Mouse (Mus musculus): Measurements from ENCODE around the gene Adar. TPM values are rescaled to one million over a fixed set of nuclear protein-coding genes. Genes with fewer than 3 reads are reported as not detected.

Gene Adar
- polyA plus RNA-seq, 1 experiment from 2014 or later, result 31.6 TPM

DNA sequence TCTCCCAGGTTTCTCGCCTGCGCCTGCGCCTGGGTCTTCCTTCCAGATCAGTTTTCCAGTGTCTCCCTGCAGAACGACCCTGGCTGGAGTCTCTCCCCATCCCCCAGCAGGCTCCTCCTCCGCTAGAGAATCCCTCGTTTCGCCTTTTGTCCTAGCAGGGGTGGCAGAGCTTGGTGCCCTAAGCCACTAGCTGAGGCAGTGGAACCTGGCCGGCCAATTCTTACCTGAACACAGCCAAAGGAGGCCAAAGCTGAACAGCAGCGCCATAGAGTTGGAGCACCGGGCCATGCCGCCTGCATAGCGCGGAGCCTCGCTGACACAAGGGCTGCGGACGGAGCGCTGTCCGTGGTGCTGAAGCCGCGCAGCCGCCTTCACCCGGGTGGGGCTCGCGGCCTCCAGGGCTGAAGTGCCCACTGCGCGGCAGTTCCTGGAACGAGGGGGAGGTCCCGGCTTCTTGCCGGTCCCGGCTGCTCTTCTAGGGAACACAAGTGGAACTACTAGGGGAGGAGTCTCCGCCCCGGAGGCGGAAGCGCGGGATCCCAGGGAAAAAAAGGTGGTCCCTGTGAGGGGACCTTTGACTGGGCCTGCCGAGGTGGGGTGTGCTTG is 49.4 kb downstream of the Adar start, which contains the start of gene Chrnb2:
Chrnb2 (minus strand) TSS at position 514 of the 606 bp plus-strand sequence.
- WGBS, result under 1% methylated on average over 36 of the region's 36 CpGs
- peak; percentile 85 for ATAC-seq (ENCODE audit: low FRiP score)
- peak within 1 kb of the TSS; percentile 71 for H3K4me3 ChIP-seq (replicated peaks; ENCODE audit: low read length)
- H3K27me3 ChIP-seq (ENCODE audit: control insufficient read depth, insufficient read depth, low read length), result no peaks in the 10 kb centered on the region
- peak within 1 kb of the TSS; percentile 78 for H3K4me2 ChIP-seq (replicated peaks)
- H3K36me3 ChIP-seq (replicated peaks; ENCODE audit: control insufficient read depth, insufficient read depth), result peaks cover 38% of the 10 kb centered on the region
- H3K9ac ChIP-seq, result peak within 1 kb of the TSS; percentile 87
- H3K4me1 ChIP-seq (replicated peaks; ENCODE audit: control insufficient read depth, insufficient read depth, low read length), result peaks cover 40% of the 10 kb centered on the region
- H3K27ac ChIP-seq, result peak within 1 kb of the TSS; percentile 91
- no peaks in the 10 kb centered on the region for H3K9me3 ChIP-seq (ENCODE audit: control insufficient read depth, low read length)
- DNase-seq (ENCODE audit: low spot score), result peak; percentile 73

DNA sequence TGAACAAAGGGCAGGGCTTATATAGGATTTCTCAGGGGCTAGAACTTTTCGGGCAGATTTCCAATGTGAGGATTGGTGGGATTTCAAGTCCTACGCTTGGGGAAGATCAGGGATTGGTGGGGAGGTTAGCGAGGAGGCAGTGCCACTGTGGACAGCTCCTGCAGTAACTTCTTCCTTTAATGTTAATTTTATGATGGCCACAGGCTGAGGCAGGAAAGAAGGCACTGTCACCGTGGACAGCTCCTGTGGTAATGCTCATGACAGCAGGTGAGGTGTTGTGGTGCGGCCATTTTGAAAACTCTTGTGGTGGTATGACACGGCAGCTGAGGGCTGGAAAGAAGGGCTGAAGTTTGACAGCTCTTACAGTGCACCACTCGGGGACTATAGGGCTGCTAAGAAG is 54.8 kb downstream of the Adar start:
- H3K36me3 ChIP-seq (replicated peaks; ENCODE audit: control insufficient read depth, insufficient read depth), result no peaks in the 10 kb centered on the region
- no peak overlapping the region for H3K4me3 ChIP-seq (replicated peaks; ENCODE audit: low read length)
- H3K4me1 ChIP-seq (replicated peaks; ENCODE audit: control insufficient read depth, insufficient read depth, low read length), result peaks cover 22% of the 10 kb centered on the region
- H3K9me3 ChIP-seq (ENCODE audit: control insufficient read depth, low read length), result no peaks in the 10 kb centered on the region
- DNase-seq (ENCODE audit: low spot score), result no peak
- H3K4me2 ChIP-seq (replicated peaks), result no peak overlapping the region
- ATAC-seq (ENCODE audit: low FRiP score), result no peak
- H3K9ac ChIP-seq, result no peak overlapping the region
- 83% methylated on average over 7 of the region's 7 CpGs for WGBS
- H3K27ac ChIP-seq, result no peak overlapping the region
- no peaks in the 10 kb centered on the region for H3K27me3 ChIP-seq (ENCODE audit: control insufficient read depth, insufficient read depth, low read length)

DNA sequence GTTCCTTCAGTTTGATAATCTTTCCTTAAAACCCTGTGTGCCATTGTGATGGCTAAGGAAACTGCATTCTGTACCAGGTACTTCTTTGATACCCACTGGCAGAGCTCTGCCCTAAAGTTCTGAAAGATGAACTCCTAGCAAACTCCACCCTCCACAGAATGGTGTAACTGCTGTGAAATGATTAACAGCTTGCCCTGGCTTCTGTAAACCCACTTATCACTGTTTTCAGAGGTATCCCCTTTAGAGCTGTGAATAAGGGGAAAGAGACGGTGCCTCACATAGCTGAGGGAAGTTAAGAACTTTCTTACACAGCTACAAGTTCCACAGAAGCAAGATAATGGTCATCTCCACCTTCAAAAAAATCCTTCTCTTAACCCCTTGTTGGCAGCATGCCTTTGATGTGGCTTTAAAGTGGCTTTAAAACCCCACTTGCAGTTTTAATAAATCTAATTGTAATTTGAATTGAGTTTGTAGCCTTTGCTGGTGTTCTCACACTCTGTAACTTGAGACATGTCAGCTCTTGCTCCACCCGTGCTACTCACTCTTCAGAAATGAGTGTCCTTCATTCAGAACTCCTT is 55.7 kb downstream of the Adar start:
- ATAC-seq (ENCODE audit: low FRiP score) (no peak), DNase-seq (ENCODE audit: low spot score) (no peak)
- no peak overlapping the region for H3K9ac ChIP-seq
- H3K4me3 ChIP-seq (replicated peaks; ENCODE audit: low read length), result no peak overlapping the region
- H3K4me1 ChIP-seq (replicated peaks; ENCODE audit: control insufficient read depth, insufficient read depth, low read length), result peaks cover 26% of the 10 kb centered on the region
- 67% methylated on average over 2 of the region's 2 CpGs for WGBS
- H3K27ac ChIP-seq, result no peak overlapping the region
- no peaks in the 10 kb centered on the region for H3K36me3 ChIP-seq (replicated peaks; ENCODE audit: control insufficient read depth, insufficient read depth)
- no peak overlapping the region for H3K4me2 ChIP-seq (replicated peaks)
- H3K27me3 ChIP-seq (ENCODE audit: control insufficient read depth, insufficient read depth, low read length), result no peaks in the 10 kb centered on the region
- H3K9me3 ChIP-seq (ENCODE audit: control insufficient read depth, low read length), result no peaks in the 10 kb centered on the region

DNA sequence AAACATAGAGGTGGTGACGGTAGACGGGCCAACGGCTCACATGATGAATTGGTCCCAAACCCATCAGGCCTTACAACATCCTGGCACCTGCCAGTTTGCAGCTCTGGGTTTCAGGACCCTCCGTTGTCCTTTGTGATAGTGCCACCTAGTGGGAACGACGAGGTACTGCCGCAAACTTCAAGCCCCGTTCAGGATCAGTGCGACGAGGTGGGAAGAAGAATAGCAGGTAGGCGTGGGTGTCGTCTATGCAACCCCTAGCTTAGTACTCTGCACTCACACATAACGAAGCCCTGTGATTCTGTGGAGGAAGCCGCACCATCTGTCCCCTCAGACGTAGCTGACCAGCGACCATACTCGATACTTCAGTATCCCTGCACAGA is 57.8 kb downstream of the Adar start:
- H3K36me3 ChIP-seq (replicated peaks; ENCODE audit: control insufficient read depth, insufficient read depth), result peaks cover 17% of the 10 kb centered on the region
- peak overlapping the region; percentile 97 for H3K27ac ChIP-seq
- no peaks in the 10 kb centered on the region for H3K9me3 ChIP-seq (ENCODE audit: control insufficient read depth, low read length)
- peak; percentile 93 for DNase-seq (ENCODE audit: low spot score)
- H3K4me1 ChIP-seq (replicated peaks; ENCODE audit: control insufficient read depth, insufficient read depth, low read length), result peaks cover 31% of the 10 kb centered on the region
- peak overlapping the region; percentile 74 for H3K4me2 ChIP-seq (replicated peaks)
- H3K9ac ChIP-seq, result peak overlapping the region; percentile 98
- peak; percentile 80 for ATAC-seq (ENCODE audit: low FRiP score)
- H3K27me3 ChIP-seq (ENCODE audit: control insufficient read depth, insufficient read depth, low read length), result no peaks in the 10 kb centered on the region
- peak overlapping the region; percentile 98 for H3K4me3 ChIP-seq (replicated peaks; ENCODE audit: low read length)
- under 1% methylated on average over 17 of the region's 17 CpGs for WGBS

DNA sequence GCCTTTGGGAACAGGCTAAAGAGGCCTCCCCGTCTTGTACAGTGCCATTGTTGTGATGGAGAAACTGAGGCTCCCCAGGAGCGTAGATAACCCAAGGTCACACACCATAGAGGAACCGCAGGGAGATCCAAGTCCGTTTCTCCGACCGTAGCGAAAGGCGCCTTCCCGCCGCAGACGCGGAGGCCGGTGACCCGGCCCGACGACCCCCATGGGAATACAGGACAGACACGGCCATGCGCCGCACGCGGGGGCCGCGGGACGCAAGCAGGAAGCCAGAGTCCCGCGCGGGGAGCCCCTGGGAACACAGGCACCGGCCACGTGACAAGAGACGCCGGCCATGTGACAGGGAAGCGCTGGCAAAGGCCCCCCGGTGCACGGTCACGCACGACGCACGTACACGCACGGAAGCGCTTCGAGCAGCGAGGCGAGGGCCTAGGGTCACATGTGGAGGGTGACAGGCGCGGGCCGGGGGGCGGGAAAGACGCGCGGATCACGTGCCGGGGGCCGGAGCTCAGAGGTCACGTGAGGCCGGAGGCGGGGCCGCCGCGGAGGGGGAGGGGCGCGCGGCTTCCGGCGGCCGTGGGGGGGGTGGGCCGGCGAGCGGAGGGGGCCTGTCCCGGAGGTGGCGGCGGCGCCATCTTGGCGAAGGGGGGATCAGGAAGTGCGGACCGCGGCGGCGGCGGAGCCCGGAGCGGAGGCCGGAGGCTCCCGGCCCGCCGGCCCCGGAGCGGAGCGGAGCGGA is 58.3 kb downstream of the Adar start, which contains the start of gene Ube2q1:
Ube2q1 (plus strand) TSS at position 649 of the 742 bp plus-strand sequence.
- ATAC-seq (ENCODE audit: low FRiP score), result peak; percentile 96
- peak within 1 kb of the TSS; percentile 98 for H3K9ac ChIP-seq
- under 1% methylated on average over 68 of the region's 90 CpGs for WGBS
- H3K36me3 ChIP-seq (replicated peaks; ENCODE audit: control insufficient read depth, insufficient read depth), result peaks cover 23% of the 10 kb centered on the region
- H3K4me2 ChIP-seq (replicated peaks), result peak within 1 kb of the TSS; percentile 74
- H3K9me3 ChIP-seq (ENCODE audit: control insufficient read depth, low read length), result no peaks in the 10 kb centered on the region
- no peaks in the 10 kb centered on the region for H3K27me3 ChIP-seq (ENCODE audit: control insufficient read depth, insufficient read depth, low read length)
- H3K4me3 ChIP-seq (replicated peaks; ENCODE audit: low read length), result peak within 1 kb of the TSS; percentile 98
- DNase-seq (ENCODE audit: low spot score), result peak; percentile 92
- peaks cover 31% of the 10 kb centered on the region for H3K4me1 ChIP-seq (replicated peaks; ENCODE audit: control insufficient read depth, insufficient read depth, low read length)
- H3K27ac ChIP-seq, result peak within 1 kb of the TSS; percentile 97

DNA sequence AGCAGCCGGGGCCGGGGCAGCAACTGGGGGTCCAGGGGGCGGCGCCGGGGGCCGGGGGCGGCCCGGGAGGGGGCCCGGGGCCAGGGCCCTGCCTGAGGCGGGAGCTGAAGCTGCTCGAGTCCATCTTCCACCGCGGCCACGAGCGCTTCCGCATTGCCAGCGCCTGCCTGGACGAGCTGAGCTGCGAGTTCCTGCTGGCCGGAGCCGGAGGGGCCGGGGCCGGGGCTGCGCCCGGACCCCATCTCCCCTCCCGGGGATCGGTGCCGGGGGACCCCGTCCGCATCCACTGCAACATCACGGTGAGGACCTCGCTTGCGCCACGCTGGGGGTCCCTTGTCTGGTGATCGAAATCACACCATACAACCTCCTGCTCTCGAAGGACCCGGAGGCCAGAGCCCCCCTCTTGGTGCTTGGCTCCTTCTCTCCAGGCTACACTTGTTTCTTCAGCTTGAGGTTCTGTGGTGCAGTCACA is 59.0 kb downstream of the Adar start:
- Histone ChIP-seq H3K4me2 (replicated peaks) (peak overlapping the region; percentile 74), H3K27ac (peak overlapping the region; percentile 97), H3K27me3 (ENCODE audit: control insufficient read depth, insufficient read depth, low read length) (no peaks in the 10 kb centered on the region), H3K36me3 (replicated peaks; ENCODE audit: control insufficient read depth, insufficient read depth) (peaks cover 29% of the 10 kb centered on the region), H3K9ac (peak overlapping the region; percentile 98), H3K4me3 (replicated peaks; ENCODE audit: low read length) (peak overlapping the region; percentile 98), H3K9me3 (ENCODE audit: control insufficient read depth, low read length) (no peaks in the 10 kb centered on the region), H3K4me1 (replicated peaks; ENCODE audit: control insufficient read depth, insufficient read depth, low read length) (peaks cover 31% of the 10 kb centered on the region)
- ATAC-seq (ENCODE audit: low FRiP score) (no peak; the same call in none of the 2 replicates), DNase-seq (ENCODE audit: low spot score) (no peak)
- under 1% methylated on average over 36 of the region's 37 CpGs for WGBS

DNA sequence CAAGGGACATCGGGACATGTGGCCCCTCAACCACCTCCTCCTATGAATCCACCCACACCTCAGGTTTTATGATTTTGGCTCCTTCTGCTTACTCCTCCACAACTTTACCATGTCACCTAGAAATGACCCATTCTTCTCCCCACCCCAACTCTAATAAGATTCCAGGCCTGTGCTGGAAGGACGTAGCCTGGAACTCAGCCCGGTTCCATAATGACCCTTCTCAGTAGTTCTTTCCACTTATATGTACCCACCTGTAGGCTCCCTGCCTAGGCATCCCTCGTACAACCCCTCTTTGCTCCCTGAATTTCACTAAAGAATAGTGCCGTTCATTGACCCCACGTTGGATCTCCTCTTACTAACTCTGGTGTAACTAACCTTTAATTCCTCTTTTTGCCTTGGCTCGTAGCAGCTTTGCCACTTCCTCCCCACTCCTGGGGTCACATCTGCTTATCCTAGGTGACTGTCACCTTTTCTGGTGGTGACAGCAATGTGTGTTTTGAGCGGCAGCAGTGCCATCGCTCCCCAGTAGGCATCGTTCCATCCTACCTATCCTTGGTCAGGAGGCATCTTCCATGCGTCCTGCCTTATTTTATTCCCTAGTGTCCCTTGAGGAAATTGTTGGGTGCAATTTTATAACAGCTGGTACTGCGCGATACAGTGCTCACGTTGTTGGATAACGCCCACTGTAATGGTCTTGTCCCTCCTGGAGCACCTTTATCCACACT is 59.6 kb downstream of the Adar start:
- peaks cover 35% of the 10 kb centered on the region for H3K36me3 ChIP-seq (replicated peaks; ENCODE audit: control insufficient read depth, insufficient read depth)
- H3K4me3 ChIP-seq (replicated peaks; ENCODE audit: low read length), result peak overlapping the region; percentile 98
- peaks cover 31% of the 10 kb centered on the region for H3K4me1 ChIP-seq (replicated peaks; ENCODE audit: control insufficient read depth, insufficient read depth, low read length)
- H3K9me3 ChIP-seq (ENCODE audit: control insufficient read depth, low read length), result no peaks in the 10 kb centered on the region
- peak overlapping the region; percentile 98 for H3K9ac ChIP-seq
- 50% methylated on average over 15 of the region's 15 CpGs for WGBS
- ATAC-seq (ENCODE audit: low FRiP score) (no peak), DNase-seq (ENCODE audit: low spot score) (no peak)
- H3K27ac ChIP-seq, result peak overlapping the region; percentile 97
- H3K27me3 ChIP-seq (ENCODE audit: control insufficient read depth, insufficient read depth, low read length), result no peaks in the 10 kb centered on the region
- peak overlapping the region; percentile 74 for H3K4me2 ChIP-seq (replicated peaks)

DNA sequence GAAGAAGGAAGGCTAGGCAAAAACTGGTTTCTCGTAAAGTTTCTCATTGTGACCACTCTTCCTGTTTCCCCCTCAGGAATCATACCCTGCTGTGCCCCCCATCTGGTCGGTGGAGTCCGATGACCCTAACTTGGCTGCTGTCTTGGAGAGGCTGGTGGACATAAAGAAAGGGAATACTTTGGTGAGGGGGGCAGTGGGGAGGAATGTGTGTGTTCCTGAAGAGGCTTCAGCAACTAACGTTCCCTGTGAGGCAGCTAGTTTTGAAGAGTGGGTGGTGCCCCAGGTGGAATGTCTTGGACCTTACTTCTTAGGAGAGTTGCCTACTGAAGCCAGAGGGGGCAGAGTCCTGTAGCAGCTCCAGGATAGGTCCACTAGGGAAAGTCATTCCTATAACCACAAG is 61.2 kb downstream of the Adar start:
- 84% methylated on average over 4 of the region's 4 CpGs for WGBS
- no peaks in the 10 kb centered on the region for H3K27me3 ChIP-seq (ENCODE audit: control insufficient read depth, insufficient read depth, low read length)
- no peak overlapping the region for H3K4me2 ChIP-seq (replicated peaks)
- H3K36me3 ChIP-seq (replicated peaks; ENCODE audit: control insufficient read depth, insufficient read depth), result peaks cover 51% of the 10 kb centered on the region
- peaks cover 31% of the 10 kb centered on the region for H3K4me1 ChIP-seq (replicated peaks; ENCODE audit: control insufficient read depth, insufficient read depth, low read length)
- DNase-seq (ENCODE audit: low spot score) (no peak), ATAC-seq (ENCODE audit: low FRiP score) (no peak)
- no peak overlapping the region for H3K4me3 ChIP-seq (replicated peaks; ENCODE audit: low read length)
- no peaks in the 10 kb centered on the region for H3K9me3 ChIP-seq (ENCODE audit: control insufficient read depth, low read length)
- no peak overlapping the region for H3K9ac ChIP-seq
- H3K27ac ChIP-seq, result no peak overlapping the region

DNA sequence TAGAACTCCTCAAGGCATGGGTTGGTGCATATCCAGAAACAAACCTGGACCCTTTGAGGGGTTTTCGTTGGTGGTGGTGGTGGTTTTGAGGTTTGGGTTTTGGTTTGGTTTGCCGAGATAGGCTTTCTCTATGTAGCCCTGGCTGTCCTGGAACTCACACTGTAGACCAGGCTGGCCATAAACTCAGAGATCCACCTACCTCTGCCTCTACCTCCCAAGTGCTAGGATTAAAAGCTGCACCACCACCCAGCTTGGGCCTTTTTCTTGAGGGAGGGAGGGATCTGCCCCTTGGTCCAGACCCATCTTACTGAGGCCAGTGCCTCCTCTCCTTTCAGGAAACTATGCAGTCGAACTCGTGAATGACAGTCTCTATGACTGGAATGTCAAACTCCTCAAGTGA is 65.3 kb downstream of the Adar start:
- Histone ChIP-seq H3K9me3 (ENCODE audit: control insufficient read depth, low read length) (no peaks in the 10 kb centered on the region), H3K27ac (no peak overlapping the region), H3K27me3 (ENCODE audit: control insufficient read depth, insufficient read depth, low read length) (no peaks in the 10 kb centered on the region), H3K36me3 (replicated peaks; ENCODE audit: control insufficient read depth, insufficient read depth) (peaks cover 84% of the 10 kb centered on the region), H3K4me3 (replicated peaks; ENCODE audit: low read length) (no peak overlapping the region), H3K4me1 (replicated peaks; ENCODE audit: control insufficient read depth, insufficient read depth, low read length) (peaks cover 8% of the 10 kb centered on the region), H3K9ac (no peak overlapping the region), H3K4me2 (replicated peaks) (no peak overlapping the region)
- WGBS, result 87% methylated on average over 4 of the region's 4 CpGs
- DNase-seq (ENCODE audit: low spot score) (no peak), ATAC-seq (ENCODE audit: low FRiP score) (no peak)

Data from hindbrain, embryonic 14.5 days (tissue).